ENCODE assay signal across 25 mouse cellular contexts in genomic region chr1:113259421-113259820, GRCm38 (mm10).
DNase-seq lines count a peak whose midpoint lies in the region; ATAC-seq lines count a peak whose summit lies in the region.
"Had no signal": no experiment of that assay in that cellular context is flagged by ENCODE, and none has a peak within 500 bp of the region (broad histone marks: within the 10 kb centered on the region; RNA-seq: fewer than 3 reads in every experiment).

No protein-coding gene starts in this region.

- no peaks in the 10 kb centered on the region for H3K27me3 ChIP-seq in forebrain, embryonic 13.5 days
- H3K27me3 ChIP-seq: CH12.LX, Patski had no signal

- no peak overlapping the region for H3K4me2 ChIP-seq in forebrain, embryonic 13.5 days

- no peak overlapping the region for H3K27ac ChIP-seq in forebrain, embryonic 13.5 days

- no peaks in the 10 kb centered on the region for H3K9me3 ChIP-seq in forebrain, embryonic 13.5 days (replicated peaks)

- no peak overlapping the region for H3K9ac ChIP-seq in forebrain, embryonic 13.5 days

- peak; percentile 1 for DNase-seq in adrenal gland, postnatal 10 days
- no peak for DNase-seq in adrenal gland, postnatal 25 days
- DNase-seq in 3T3-L1 (ENCODE audit: low read depth, low spot score), result peak; percentile 72
- peak; percentile 65 for DNase-seq in NIH3T3 (ENCODE audit: low read depth)
- DNase-seq in adipocyte (ENCODE audit: low spot score), result peak; percentile 11
- no peak for DNase-seq in kidney, postnatal 25 days
- DNase-seq: adrenal gland, adult 2 months; adrenal gland, adult 8-10 months; adrenal gland, postnatal 14 days; adrenal gland, postnatal 36 days; B cell, adult 2 months; cerebellum, adult 11 months; cerebellum, adult 11-12 months; cerebellum, adult 18-20 months; cerebellum, adult 2 months; cerebellum, adult 8-10 months; cerebellum, adult 9-10 months; cerebellum, adult 9-11 months had no signal

- no peaks in the 10 kb centered on the region for H3K36me3 ChIP-seq in forebrain, embryonic 13.5 days (ENCODE audit: poor library complexity, severe bottlenecking)
- H3K36me3 ChIP-seq: G1E had no signal

- H3K4me3 ChIP-seq in forebrain, embryonic 13.5 days, result no peak overlapping the region

- H3K4me1 ChIP-seq in forebrain, embryonic 13.5 days, result no peaks in the 10 kb centered on the region

- ATAC-seq in granulocyte monocyte progenitor cell, adult 5-6 weeks (replicated peaks; ENCODE audit: poor library complexity, severe bottlenecking), result no peak
- ATAC-seq in forebrain, embryonic 13.5 days, result no peak
- ATAC-seq: activated CD4-positive, CD25-positive, alpha-beta regulatory T cell, adult 4 months; CD4-positive, CD25-positive, alpha-beta regulatory T cell, adult 4 months; Patski had no signal

Comparison
In these comparisons a context has a peak if more than half of its experiments do, and no peak if none do; other contexts are left out.
1. DNase-seq: peak in adrenal gland, postnatal 10 days (single experiment), 3T3-L1 (single experiment), NIH3T3 (single experiment) and adipocyte (single experiment); none in adrenal gland, postnatal 25 days (single experiment) and kidney, postnatal 25 days (0 of 2).